Mouse (Mus musculus): ENCODE results near the gene Mroh2a. TPM values are rescaled to one million over a fixed set of nuclear protein-coding genes. Genes with fewer than 3 reads are reported as not detected.
"Not testable (repeated sequence)": the region's sequence is repeated elsewhere in the genome, so short reads cannot be mapped to it uniquely, and the experiment has no call there.

The Mroh2a gene
- total RNA-seq, 1 experiment from 2014 or later, result 0.35 TPM

GRCm38 (mm10) chr1:88217144-88217543 lies 9.6 kb upstream of the Mroh2a start:
- ATAC-seq (ENCODE audit: extremely low read depth, insufficient number of reproducible peaks, low FRiP score, poor library complexity, severe bottlenecking), result no peak

- no peak for ATAC-seq (ENCODE audit: extremely low read depth, insufficient number of reproducible peaks, low FRiP score, poor library complexity, severe bottlenecking)
Measured at GRCm38 (mm10) chr1:88217576-88217975, 9.2 kb upstream of the Mroh2a start.

GRCm38 (mm10) chr1:88218051-88218450 lies 8.7 kb upstream of the Mroh2a start:
- ATAC-seq (ENCODE audit: extremely low read depth, insufficient number of reproducible peaks, low FRiP score, poor library complexity, severe bottlenecking), result no peak

- ATAC-seq (ENCODE audit: extremely low read depth, insufficient number of reproducible peaks, low FRiP score, poor library complexity, severe bottlenecking), result no peak
Measured at GRCm38 (mm10) chr1:88218591-88218990, 8.2 kb upstream of the Mroh2a start.

GRCm38 (mm10) chr1:88219054-88219453 lies 7.7 kb upstream of the Mroh2a start:
- ATAC-seq (ENCODE audit: extremely low read depth, insufficient number of reproducible peaks, low FRiP score, poor library complexity, severe bottlenecking), result no peak

GRCm38 (mm10) chr1:88220336-88220735 lies 6.5 kb upstream of the Mroh2a start:
- no peak for ATAC-seq (ENCODE audit: extremely low read depth, insufficient number of reproducible peaks, low FRiP score, poor library complexity, severe bottlenecking)

GRCm38 (mm10) chr1:88222216-88222615 lies 4.6 kb upstream of the Mroh2a start:
- ATAC-seq (ENCODE audit: extremely low read depth, insufficient number of reproducible peaks, low FRiP score, poor library complexity, severe bottlenecking), result no peak

- ATAC-seq (ENCODE audit: extremely low read depth, insufficient number of reproducible peaks, low FRiP score, poor library complexity, severe bottlenecking), result not testable (repeated sequence)
Measured at GRCm38 (mm10) chr1:88223011-88223515, 3.7 kb upstream of the Mroh2a start.

GRCm38 (mm10) chr1:88223591-88223990 lies 3.2 kb upstream of the Mroh2a start:
- ATAC-seq (ENCODE audit: extremely low read depth, insufficient number of reproducible peaks, low FRiP score, poor library complexity, severe bottlenecking), result no peak

- no peak for ATAC-seq (ENCODE audit: extremely low read depth, insufficient number of reproducible peaks, low FRiP score, poor library complexity, severe bottlenecking)
Measured at GRCm38 (mm10) chr1:88224029-88224776, 2.6 kb upstream of the Mroh2a start.

- not testable (repeated sequence) for ATAC-seq (ENCODE audit: extremely low read depth, insufficient number of reproducible peaks, low FRiP score, poor library complexity, severe bottlenecking)
Measured at GRCm38 (mm10) chr1:88225301-88225700, 1.5 kb upstream of the Mroh2a start.

GRCm38 (mm10) chr1:88225741-88226140 lies 1.0 kb upstream of the Mroh2a start:
- ATAC-seq (ENCODE audit: extremely low read depth, insufficient number of reproducible peaks, low FRiP score, poor library complexity, severe bottlenecking), result no peak

- ATAC-seq (ENCODE audit: extremely low read depth, insufficient number of reproducible peaks, low FRiP score, poor library complexity, severe bottlenecking), result no peak
Measured at GRCm38 (mm10) chr1:88227482-88227881, 696 bp downstream of the Mroh2a start.

GRCm38 (mm10) chr1:88228121-88228520 lies 1.3 kb downstream of the Mroh2a start:
- ATAC-seq (ENCODE audit: extremely low read depth, insufficient number of reproducible peaks, low FRiP score, poor library complexity, severe bottlenecking), result no peak

GRCm38 (mm10) chr1:88229566-88229965 lies 2.8 kb downstream of the Mroh2a start:
- no peak for ATAC-seq (ENCODE audit: extremely low read depth, insufficient number of reproducible peaks, low FRiP score, poor library complexity, severe bottlenecking)

- ATAC-seq (ENCODE audit: extremely low read depth, insufficient number of reproducible peaks, low FRiP score, poor library complexity, severe bottlenecking), result no peak
Measured at GRCm38 (mm10) chr1:88229986-88230385, 3.2 kb downstream of the Mroh2a start.

- ATAC-seq (ENCODE audit: extremely low read depth, insufficient number of reproducible peaks, low FRiP score, poor library complexity, severe bottlenecking), result no peak
Measured at GRCm38 (mm10) chr1:88230421-88230820, 3.6 kb downstream of the Mroh2a start.

GRCm38 (mm10) chr1:88230981-88231802 lies 4.4 kb downstream of the Mroh2a start:
- ATAC-seq (ENCODE audit: extremely low read depth, insufficient number of reproducible peaks, low FRiP score, poor library complexity, severe bottlenecking), result no peak

GRCm38 (mm10) chr1:88231803-88232499 lies 5.2 kb downstream of the Mroh2a start:
- ATAC-seq (ENCODE audit: extremely low read depth, insufficient number of reproducible peaks, low FRiP score, poor library complexity, severe bottlenecking), result no peak
